Mouse (Mus musculus): Measurements from ENCODE around the gene Galk1.

- TF ChIP-seq FLI1 (IDR thresholded peaks at IDR 0.05; ENCODE audit: low read length) (no peak), GATA1 (IDR thresholded peaks at IDR 0.05; ENCODE audit: borderline replicate concordance, low read length) (no peak)
Measured at GRCm38 (mm10) chr11:115971016-115971415, 41.5 kb downstream of the Galk1 start.
